Mouse (Mus musculus): ENCODE data around the gene Tmem176a.
A peak's percentile ranks its signal among the peaks of the same experiment; 100 is the strongest.
"Not testable (repeated sequence)": the region's sequence is repeated elsewhere in the genome, so short reads cannot be mapped to it uniquely, and the experiment has no call there.

The Tmem176a gene

DNA sequence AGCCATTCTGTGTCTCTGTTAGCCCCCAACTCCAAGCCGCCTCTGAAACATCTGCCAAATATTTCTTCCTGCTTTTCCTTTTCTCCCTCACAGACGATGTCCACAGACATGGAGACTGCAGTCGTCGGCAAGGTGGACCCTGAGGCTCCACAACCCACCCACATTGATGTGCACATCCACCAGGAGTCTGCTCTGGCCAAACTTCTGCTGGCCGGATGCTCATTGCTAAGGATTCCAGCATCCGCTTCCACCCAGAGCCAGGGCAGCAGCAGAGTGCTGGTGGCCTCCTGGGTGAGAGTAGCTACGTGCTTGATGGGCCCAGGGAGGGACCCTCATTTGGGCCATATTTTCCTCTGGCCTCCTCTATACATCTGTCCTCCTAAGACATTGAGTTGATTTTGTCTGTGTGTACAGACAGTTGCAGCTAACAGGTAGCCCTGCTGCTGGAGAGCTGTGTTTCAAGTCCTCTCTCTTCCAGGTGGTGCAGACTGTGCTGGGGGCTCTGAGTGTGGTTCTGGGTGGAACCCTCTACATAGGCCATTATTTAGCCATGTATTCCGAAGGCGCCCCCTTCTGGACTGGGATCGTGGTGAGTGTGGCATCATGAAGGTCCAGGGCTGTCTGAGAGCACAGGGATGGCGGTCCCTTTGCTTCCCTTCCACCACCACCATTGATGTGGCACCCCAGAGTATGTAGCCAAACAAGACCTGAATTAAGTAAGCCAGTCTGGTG, 1.6 kb downstream of the Tmem176a start:
- no peak for DNase-seq (ENCODE audit: low read depth, low spot score)

DNA sequence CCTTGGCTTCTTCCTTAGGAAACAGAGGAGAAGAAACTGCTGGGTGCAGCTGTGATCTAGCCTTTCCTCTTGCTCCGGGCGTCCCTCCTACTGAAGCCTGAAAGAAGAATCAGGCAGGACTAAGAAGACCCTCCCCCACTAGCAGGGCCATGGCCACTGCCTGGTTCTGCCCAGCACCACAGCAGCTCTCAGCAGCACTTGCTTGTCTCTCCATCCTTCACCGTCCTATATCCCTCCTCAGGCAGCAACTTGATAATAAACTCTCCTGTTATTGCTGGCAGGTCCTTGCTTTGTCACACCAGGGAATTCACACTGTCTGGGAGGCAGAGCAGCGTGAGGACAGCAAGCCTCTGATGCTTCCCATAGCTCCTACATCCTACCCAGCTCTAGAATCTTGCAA, 4.4 kb downstream of the Tmem176a start:
- DNase-seq (ENCODE audit: low read depth, low spot score): no peak

- DNase-seq (ENCODE audit: low read depth, low spot score): no peak
These were observed 11.2 kb downstream of the Tmem176a start for GRCm38 (mm10) chr6:48851820-48852491.

- DNase-seq (ENCODE audit: low read depth, low spot score): no peak
These were observed 13.4 kb downstream of the Tmem176a start for GRCm38 (mm10) chr6:48854155-48854554.

GRCm38 (mm10) chr6:48857613-48858302, 17.0 kb downstream of the Tmem176a start:
- no peak for DNase-seq (ENCODE audit: low read depth, low spot score)

GRCm38 (mm10) chr6:48860130-48860815, 19.6 kb downstream of the Tmem176a start:
- DNase-seq (ENCODE audit: low read depth, low spot score): peak; percentile 40

DNA sequence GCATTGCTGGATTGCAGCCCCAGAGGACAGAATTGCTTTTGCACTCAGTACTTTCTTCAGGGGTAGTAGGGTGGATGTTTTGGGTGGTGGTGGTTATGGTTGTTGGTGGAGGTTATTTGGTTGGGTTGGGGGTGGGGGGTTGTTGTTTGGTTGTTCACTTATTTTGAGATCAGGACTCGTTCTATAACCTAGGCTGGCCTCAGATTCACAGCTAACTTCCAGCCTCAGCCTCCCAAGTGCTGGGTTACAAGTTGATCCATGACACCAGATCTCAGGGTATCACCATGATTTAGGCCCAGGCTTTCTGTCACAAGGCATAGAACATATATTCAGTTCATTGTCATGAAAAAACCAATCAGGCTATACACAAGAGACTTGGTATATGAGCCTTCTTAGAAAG, 20.1 kb downstream of the Tmem176a start:
- no peak for DNase-seq (ENCODE audit: low read depth, low spot score)

DNA sequence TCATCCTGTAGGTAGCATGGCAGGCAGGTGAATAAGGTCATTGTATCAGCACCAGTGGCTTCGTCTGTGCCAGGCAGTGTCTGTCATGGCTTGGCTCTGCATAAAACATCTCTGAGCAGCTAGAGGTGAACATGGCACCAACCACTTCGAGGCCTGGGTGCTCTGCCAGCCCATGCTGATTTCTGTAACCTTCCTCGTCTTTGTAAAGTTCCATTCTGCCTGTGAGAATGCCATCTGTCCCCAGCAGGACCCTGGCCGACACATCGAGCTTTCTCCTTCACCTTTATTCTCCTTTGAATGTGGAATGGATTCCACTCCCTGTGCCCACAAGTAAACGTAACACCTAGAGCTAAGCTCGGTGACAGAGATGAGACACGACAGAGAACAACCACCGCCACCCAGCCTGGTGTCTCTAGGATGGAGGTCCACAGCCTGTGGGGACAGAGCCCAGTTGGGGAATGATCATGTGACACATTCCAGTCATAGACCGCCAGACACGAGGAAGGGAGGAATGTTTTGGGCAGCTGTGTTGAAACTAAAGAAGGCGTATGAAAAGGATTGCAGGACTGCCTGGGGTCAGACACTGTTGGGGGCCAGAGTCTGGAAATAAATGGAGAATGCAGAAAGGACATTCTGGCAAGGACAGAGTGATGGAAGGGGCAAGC, 21.0 kb downstream of the Tmem176a start:
- DNase-seq (ENCODE audit: low read depth, low spot score): no peak

DNA sequence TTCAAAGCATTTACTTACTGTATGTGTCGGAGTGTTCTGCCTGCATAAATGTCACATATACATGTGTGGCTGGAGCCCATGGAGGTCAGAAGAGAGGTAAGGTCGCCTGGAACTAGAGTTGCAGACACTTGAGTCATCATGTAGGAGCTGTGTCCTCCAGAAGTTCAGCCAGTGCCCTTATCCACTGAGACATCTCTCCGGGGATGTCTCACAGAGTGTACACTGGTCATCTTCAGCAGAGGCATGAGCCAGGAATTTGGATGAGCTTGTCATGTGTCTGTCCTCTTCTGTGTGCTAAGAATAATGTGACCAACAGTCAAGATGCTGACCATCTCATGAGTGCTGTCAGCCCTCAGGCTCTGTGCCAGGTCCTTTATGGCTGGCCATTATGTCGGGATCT, 22.1 kb downstream of the Tmem176a start:
- DNase-seq (ENCODE audit: low read depth, low spot score): no peak

DNA sequence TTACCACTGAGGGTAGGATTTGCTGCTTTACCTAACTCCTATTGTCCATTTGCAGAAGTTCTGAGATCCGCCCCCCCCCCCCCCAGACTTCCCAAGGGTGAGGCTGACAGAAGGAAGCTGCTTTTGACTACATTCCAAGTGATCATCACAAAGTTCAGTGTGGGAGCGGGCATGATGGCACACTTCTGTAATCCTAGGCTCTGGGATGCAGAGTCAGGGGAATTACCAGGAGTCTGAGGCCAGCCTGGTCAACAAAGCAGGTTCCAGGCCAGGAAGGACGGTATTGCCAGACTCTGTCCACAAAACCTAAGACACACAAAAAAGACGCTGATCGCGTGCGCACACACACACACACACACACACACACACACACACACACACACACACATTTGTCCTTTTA, 22.8 kb downstream of the Tmem176a start:
- no peak for DNase-seq (ENCODE audit: low read depth, low spot score)

DNA sequence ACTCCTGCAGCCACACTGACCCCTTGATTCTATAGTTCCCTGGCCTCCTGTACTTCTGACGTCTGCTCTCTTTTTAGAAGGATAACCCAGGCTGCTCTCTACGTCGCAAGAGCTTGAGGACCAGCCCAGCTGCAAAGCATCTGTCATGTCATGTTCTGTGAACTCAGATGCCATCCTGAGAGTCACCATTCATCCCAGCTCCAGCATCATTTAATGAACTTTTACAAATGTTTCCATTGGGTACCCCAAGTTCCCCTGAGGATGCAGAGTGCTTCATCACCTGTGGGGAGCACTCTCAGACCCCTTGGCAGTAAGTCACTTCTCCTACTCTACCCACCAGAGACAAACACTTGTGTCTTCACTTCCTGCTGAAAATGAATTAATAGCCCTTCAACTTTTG, 23.5 kb downstream of the Tmem176a start:
- no peak for DNase-seq (ENCODE audit: low read depth, low spot score)

DNA sequence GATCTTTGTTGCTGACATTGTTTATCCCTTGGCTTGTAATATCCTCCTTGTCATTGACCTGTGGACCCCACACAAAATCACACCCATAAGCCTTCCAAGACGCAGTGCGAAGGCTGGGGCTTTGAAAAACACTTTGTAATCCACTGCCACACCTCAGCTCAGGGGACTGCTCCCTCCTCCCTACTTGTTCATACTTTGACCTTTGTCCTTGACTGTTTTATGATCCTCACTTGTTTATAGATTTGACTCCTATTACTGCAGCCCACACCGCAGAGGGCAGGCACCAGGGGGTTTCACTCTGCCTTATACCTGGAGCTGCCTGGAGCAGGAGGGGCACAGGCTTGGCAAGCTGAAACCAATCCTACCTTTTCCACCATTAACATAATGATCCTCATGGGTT, 24.0 kb downstream of the Tmem176a start:
- no peak for DNase-seq (ENCODE audit: low read depth, low spot score)

DNA sequence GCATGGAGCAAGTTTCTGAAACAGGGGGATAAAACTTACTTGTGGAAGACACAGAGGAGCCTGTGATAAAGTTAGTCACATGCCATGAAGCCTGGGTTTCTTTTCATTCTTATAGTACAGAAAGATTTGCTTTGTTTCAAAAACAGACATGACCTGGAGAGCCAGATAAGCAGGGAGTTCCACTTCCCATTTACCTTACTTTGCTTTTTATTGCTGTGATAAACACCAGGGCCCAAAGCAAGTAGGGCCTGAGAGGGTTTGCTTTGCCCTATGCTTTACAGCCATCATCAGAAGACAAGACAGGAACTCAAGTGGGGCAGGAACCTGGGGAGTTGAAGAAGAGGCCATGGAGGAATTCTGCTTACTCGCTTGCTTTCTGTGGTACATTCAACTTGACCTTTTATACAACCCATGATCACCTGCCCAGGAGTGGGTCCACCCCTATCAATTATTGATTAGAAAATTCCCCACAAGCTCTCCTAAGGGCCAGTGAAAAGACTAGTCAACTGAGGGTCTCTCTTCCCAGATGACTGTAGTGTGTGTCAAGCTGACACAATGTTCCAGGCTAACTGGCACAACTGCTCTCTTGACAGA, 24.5 kb downstream of the Tmem176a start:
- DNase-seq (ENCODE audit: low read depth, low spot score): no peak

DNA sequence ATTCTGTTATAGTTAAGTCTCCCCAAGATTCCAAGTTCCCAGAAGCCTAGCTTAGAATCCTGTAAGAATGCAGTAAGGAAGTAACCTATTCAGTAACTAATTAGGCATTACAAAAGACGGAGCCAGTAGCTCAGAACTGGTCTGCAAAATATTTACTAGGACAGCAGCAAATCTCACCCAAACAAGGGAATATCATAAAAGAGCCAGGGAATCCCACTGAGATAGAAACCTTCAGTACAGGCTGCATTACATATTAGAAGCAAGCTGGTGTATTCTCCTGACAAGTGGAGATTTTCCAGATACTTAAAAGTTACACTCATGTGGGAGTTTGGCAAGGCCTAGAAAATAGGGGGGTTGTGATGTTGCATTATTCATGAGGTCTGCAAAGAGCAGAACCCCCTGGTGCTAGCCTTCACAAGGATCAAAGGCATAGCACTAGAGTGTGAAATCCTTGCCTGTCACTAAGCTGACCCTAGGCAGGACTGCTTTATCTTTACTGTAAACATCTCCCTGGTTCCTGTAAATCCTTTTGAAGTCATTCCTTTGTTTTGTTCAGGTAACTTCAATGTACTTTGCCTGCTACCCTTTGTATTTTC, 25.7 kb downstream of the Tmem176a start:
- DNase-seq (ENCODE audit: low read depth, low spot score): not testable (repeated sequence)

DNA sequence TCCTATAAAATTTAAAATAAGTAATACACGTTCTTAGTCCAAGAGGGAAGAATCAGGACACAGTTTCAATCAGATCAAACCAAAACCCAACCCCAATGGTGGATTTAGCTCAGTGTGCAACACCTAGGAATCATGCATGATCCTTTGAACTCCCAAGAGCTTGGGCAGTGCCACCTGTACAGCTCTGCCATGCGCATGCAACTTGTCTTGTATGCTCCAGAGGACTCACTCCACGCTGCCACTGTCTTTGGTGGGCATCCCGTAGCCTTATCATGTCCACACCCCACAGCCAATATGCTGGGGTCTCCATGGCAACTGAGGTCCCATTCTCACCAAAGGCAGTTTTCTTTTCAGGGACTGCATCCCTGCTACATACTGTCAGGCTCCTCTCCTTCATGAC, 26.4 kb downstream of the Tmem176a start:
- no peak for DNase-seq (ENCODE audit: low read depth, low spot score)

DNA sequence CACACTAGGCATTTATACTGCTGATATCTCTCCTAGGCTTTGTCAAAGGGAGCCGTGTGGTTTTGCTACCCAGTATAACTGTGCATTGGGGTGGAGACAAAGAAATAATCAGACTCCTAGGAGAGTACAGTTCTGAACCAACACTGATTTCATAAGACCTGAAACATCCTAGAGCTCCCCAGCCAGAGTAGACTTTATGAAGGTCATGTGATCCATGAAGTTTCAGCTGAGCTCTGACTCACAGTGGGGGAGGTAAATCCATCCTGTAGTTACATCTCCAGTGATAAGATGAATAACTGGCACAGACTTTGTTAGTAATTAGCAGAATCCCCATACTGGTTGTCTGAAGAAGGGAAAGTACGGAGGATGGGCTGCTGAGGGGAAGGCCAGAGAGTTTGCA, 29.1 kb downstream of the Tmem176a start:
- no peak for DNase-seq (ENCODE audit: low read depth, low spot score)

DNA sequence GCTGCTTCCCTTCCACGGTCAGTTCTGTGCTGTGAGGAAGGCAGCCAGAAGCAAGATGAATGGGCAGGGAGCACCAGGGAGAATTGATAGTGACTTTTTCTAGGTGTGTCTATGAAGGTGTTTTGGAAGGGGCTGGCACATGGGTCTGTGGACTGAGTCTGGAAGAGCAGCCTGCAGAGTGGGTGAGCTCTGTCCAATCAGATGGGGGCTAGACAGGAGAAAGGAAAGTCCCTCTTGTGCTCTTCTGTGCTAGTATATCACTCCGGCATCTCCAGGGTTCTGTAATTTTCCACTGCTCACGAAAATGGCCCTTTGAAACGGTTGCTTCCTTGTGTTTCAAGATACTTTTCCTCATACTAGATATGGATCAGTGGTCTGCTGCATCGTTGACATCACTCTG, 31.9 kb downstream of the Tmem176a start, which contains the start of gene Aoc1:
Gene Aoc1 (plus strand): TSS at position 301 of the 400 bp plus-strand sequence.
- no peak for DNase-seq (ENCODE audit: low read depth, low spot score)

DNA sequence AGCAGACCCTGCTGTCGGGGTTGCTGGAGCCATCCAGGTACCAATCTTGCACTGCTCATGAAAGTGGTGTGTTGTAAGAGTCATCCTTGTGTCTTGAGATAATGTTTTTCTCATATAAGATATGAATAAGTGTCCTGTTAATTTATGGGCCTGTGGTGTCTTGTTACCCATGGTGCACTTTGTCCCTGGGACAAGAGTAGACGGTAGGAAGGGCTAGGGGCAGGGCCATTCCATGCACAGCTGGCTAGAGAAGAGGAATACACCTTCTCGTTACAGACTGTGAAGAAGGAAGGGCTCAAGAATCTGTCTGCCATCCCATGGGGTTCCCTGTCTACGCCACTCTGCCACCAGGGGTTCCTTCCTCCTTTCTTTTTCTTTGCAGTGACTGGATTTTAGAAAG, 33.9 kb downstream of the Tmem176a start:
- no peak for DNase-seq (ENCODE audit: low read depth, low spot score)

GRCm38 (mm10) chr6:48875515-48875914, 34.8 kb downstream of the Tmem176a start:
- no peak for DNase-seq (ENCODE audit: low read depth, low spot score)

DNA sequence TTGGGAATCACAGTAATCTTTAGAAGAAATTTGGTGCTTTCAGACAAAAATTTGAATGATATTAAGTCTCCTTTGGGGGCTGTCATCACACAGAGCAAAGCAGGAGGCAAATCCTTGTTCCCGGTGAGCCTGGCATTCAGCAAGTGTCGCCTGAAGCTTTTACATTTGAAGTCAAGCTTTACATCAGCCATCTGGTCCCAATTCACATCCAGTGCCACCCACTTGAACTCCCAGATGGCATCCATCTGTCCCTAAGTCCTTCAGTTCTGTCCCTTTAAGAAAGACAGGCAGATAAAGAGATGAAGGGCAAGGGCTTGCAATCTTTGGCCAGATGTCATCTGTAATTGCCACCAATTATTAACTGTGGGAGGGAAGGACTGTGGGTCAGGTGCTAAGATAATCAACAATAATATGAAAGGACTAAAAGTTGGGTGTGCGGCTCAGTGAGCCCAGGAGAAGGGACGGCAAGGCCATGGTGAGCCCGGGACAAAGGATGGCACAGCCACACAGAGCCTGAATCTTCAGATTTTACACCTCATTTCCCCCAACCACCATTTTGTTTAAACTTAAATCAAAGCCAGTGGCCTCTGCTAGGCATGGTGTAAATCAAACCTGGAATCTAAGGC, 35.9 kb downstream of the Tmem176a start:
- DNase-seq (ENCODE audit: low read depth, low spot score): no peak

All from retina, postnatal 7 days (tissue).